Mouse (Mus musculus) megakaryocyte, embryonic 14.5 days (primary cell): Measurements from ENCODE around the gene Vangl1.

ENCODE experiments used
- FLI1 ChIP-seq: IDR thresholded peaks from 2 replicates; pipeline ENCODE4 v1.6.1; 2012; ENCODE audit warnings: low read length, inconsistent platforms, mixed read lengths
- GATA1 ChIP-seq: IDR thresholded peaks from 3 replicates; pipeline ENCODE4 v1.6.1; 2012; ENCODE audit warnings: mixed read lengths, low read length, inconsistent platforms, borderline replicate concordance

DNA sequence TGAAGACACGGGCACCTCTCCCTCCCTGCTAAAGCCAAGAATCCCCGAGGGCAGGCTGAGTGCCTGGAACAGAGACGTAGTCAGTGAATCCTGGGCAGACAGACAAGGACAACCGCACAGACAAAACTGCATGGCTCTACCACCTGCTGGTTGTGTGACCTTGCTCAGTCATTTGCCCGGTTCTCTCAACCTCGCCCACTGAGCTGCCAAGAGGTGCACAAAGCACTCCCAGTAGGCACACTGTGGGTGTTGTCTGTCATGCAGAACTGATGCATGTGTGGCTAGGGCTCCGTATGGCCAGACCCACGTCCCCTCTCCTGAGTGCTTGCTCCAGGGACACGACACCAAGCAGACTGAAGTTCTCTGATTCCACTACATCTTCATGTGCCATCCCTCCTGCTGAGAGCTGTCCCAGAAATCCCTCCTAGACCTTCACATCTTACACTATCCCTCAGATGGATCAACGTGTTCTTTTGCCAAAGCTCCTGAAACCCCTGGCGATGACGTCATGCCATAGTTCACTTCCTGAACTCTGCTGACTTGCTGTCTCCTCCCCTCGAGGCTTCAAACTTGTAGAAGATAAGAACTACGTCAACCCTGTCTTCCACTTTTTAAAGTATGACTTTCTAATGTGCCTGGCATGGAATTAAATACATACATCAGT, 45.6 kb downstream of the Vangl1 start:
- no peak for TF ChIP-seq GATA1
- TF ChIP-seq FLI1: no peak
